Mouse (Mus musculus) thymus, adult 2 months (tissue): Measurements from ENCODE around the gene Rtp2. TPM values are rescaled to one million over a fixed set of nuclear protein-coding genes. Genes with fewer than 3 reads are reported as not detected.

Source experiments
- DNase-seq: peaks from one replicate; pipeline ENCODE4 v3.0.0; 2021
- H3K27ac ChIP-seq: fragments of 200-500 bp; 2 replicates; pipeline ENCODE4 v1.5.1; 2012; ENCODE audit warnings: low read length, control low read depth; ENCODE audit not compliant: control insufficient read depth, insufficient read depth
- H3K27me3 ChIP-seq: fragments of 200-500 bp; 2 replicates; pipeline ENCODE4 v1.6.1; 2012; ENCODE audit warnings: mild to moderate bottlenecking, low read length, moderate library complexity, mixed read lengths; ENCODE audit not compliant: control insufficient read depth, insufficient read depth
- H3K36me3 ChIP-seq: fragments of 200-500 bp; 2 replicates; pipeline ENCODE4 v1.6.1; 2012; ENCODE audit warnings: mild to moderate bottlenecking, low read length, moderate library complexity; ENCODE audit not compliant: control insufficient read depth, insufficient read depth
- H3K4me1 ChIP-seq: fragments of 200-500 bp; replicated peaks from 2 replicates; pipeline ENCODE4 v1.6.1; 2012; ENCODE audit warnings: low read length; ENCODE audit not compliant: control insufficient read depth, insufficient read depth
- H3K4me3 ChIP-seq: fragments of 200-500 bp; 2 replicates; pipeline ENCODE4 v1.5.1; 2012; ENCODE audit warnings: mild to moderate bottlenecking, low read length, control low read depth, moderate library complexity; ENCODE audit not compliant: control insufficient read depth, insufficient read depth
- CTCF ChIP-seq: fragments of 200-500 bp; IDR thresholded peaks from 2 replicates; pipeline ENCODE4 v1.5.1; 2012; ENCODE audit warnings: mild to moderate bottlenecking, control low read depth, low read length, moderate library complexity, borderline replicate concordance; ENCODE audit not compliant: control insufficient read depth, poor library complexity, insufficient read depth; ENCODE audit errors: extremely low read depth
- POLR2A ChIP-seq: fragments of 200-500 bp; IDR thresholded peaks from 2 replicates; pipeline ENCODE4 v1.6.1; 2012; ENCODE audit warnings: mild to moderate bottlenecking, low read length, control low read depth, moderate library complexity; ENCODE audit not compliant: control insufficient read depth, poor library complexity, insufficient read depth; ENCODE audit errors: extremely low read depth
- WGBS: fragments of 180-500 bp; shearing (Covaris S2); methylation state at CpG from one replicate; pipeline ENCODE4 v1.1.7; 2018; 5-methylcytosine and 5-hydroxymethylcytosine counted together
- polyA plus RNA-seq: library from polyadenylated mRNA; depleted of rRNA; stranded (reverse); fragments of >200 nt; gene quantifications from 2 replicates; pipeline ENCODE4 v1.2.3, GENCODE M21; 2012

Rtp2 gene
- polyA plus RNA-seq, 1 experiment, result not detected

DNA sequence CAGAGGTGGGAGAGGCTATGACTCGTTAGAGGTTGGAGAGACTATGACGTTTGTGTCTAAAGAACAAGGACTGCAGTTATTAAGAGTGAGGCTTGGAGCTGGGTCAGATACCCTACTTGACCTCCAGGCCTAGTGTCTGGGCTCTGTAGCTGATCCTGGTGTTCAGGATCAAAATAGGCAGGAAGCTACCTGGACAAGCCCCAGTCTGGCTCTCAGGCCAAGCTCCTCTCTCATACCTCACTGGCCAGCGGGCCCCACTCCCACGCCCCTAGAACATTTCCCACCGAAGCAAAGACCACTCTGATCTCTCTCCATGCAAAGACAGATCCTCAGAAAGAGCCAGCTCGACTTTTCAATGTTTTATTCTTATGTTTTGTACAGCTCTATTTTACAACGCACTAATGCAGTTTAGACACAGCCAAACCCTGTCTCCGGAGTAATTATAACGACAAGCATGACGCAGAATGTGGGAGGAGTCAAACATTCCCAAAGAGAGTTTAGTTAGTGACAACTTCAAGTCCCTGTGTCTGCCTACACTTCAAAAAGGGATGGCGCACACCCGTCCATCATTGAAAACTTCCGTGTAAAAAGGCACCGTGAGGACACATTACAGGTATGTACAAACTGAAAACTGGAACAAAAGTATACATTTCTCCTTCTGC is 32.6 kb upstream of the Rtp2 start:
- no peaks in the 10 kb centered on the region for H3K4me1 ChIP-seq
- no peak overlapping the region for H3K4me3 ChIP-seq
- no peak for DNase-seq
- H3K27ac ChIP-seq, result no peak overlapping the region
- 94% methylated on average over 14 of the region's 14 CpGs for WGBS
- TF ChIP-seq CTCF (no peak), POLR2A (no peak)
- H3K27me3 ChIP-seq, result no peaks in the 10 kb centered on the region
- H3K36me3 ChIP-seq, result peaks cover 60% of the 10 kb centered on the region

- DNase-seq, result no peak
These were observed 31.9 kb upstream of the Rtp2 start for GRCm38 (mm10) chr16:23963896-23964668.

GRCm38 (mm10) chr16:23962401-23962800 is 30.2 kb upstream of the Rtp2 start:
- H3K4me3 ChIP-seq, result no peak overlapping the region
- peaks cover 36% of the 10 kb centered on the region for H3K36me3 ChIP-seq
- peak; percentile 61 for DNase-seq
- WGBS, result 87% methylated on average over 2 of the region's 2 CpGs
- H3K27me3 ChIP-seq, result no peaks in the 10 kb centered on the region
- H3K27ac ChIP-seq, result no peak overlapping the region
- H3K4me1 ChIP-seq, result no peaks in the 10 kb centered on the region
- TF ChIP-seq POLR2A, result no peak

More at GRCm38 (mm10) chr16:23963896-23964668, 31.9 kb upstream of the Rtp2 start:
- no peak overlapping the region for H3K4me3 ChIP-seq
- TF ChIP-seq CTCF (no peak), POLR2A (no peak)
- 93% methylated on average over 22 of the region's 22 CpGs for WGBS
- no peaks in the 10 kb centered on the region for H3K4me1 ChIP-seq
- peaks cover 52% of the 10 kb centered on the region for H3K36me3 ChIP-seq
- no peak overlapping the region for H3K27ac ChIP-seq
- H3K27me3 ChIP-seq, result no peaks in the 10 kb centered on the region

- no peak for DNase-seq
- Histone ChIP-seq H3K36me3 (peaks cover 4% of the 10 kb centered on the region; the same call in 1 of the 2 replicates), H3K4me1 (no peaks in the 10 kb centered on the region), H3K27ac (no peak overlapping the region), H3K27me3 (no peaks in the 10 kb centered on the region), H3K4me3 (no peak overlapping the region)
- TF ChIP-seq POLR2A (no peak), CTCF (no peak)
These were observed 26.7 kb upstream of the Rtp2 start for GRCm38 (mm10) chr16:23958938-23959337.

- TF ChIP-seq POLR2A, result no peak
- TF ChIP-seq CTCF, result no peak
- Histone ChIP-seq H3K4me3 (no peak overlapping the region), H3K36me3 (no peaks in the 10 kb centered on the region), H3K27me3 (no peaks in the 10 kb centered on the region), H3K27ac (no peak overlapping the region), H3K4me1 (no peaks in the 10 kb centered on the region)
- DNase-seq, result no peak
- WGBS, result 3% methylated on average over 1 of the region's 1 CpGs
These were observed 21.7 kb upstream of the Rtp2 start for GRCm38 (mm10) chr16:23953959-23954260.

DNA sequence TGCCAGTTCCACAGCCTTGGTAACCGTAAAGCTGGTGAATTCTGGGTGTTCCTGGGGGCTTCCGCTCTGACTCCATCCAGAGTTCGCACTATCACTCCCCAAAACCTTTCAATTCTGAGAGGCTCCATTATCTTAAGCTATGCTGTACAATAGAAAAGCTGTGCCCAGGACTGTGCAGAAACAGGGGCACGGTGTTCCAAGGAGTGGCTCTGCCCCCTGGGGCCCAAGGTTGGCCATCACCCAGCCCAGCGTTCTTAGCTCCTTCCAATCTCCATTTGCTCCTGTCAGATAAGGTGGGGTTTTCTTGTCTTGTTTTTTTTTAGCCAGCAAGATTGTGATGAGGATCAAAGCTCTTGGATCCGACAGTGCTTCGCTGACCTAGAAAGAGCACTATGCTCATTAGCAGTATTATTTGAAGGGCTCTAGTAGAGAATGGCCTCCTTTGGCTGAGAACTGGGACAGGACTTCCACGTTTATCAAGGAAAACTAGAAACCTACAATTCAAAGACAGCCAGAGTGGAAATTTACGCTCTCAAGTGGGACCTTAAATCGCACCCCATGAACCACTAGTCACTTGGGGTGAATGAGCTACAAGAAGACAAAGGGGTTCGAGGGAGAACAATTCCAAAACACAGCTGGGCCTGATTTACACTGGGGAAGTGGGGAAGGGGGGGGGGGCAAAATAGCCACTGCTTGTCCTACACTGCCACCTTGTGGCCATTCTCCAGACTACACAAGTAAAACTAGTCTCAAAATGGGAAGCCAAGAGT is 21.2 kb upstream of the Rtp2 start:
- Histone ChIP-seq H3K27me3 (no peaks in the 10 kb centered on the region), H3K4me3 (no peak overlapping the region), H3K36me3 (no peaks in the 10 kb centered on the region), H3K4me1 (no peaks in the 10 kb centered on the region), H3K27ac (no peak overlapping the region)
- TF ChIP-seq POLR2A (no peak), CTCF (no peak)
- WGBS, result 78% methylated on average over 11 of the region's 11 CpGs
- DNase-seq, result peak; percentile 54
